Mouse (Mus musculus) liver, postnatal 0 days (tissue): ENCODE data around the gene Zfp131.
"Not testable (repeated sequence)": the region's sequence is repeated elsewhere in the genome, so short reads cannot be mapped to it uniquely, and the experiment has no call there.

Source experiments
- CTCF ChIP-seq: sonication (generic); IDR thresholded peaks from 2 replicates; pipeline ENCODE4 v1.5.1; 2016; ENCODE audit warnings: antibody characterized with exemption, low read depth
- EP300 ChIP-seq: IDR thresholded peaks from 2 replicates; pipeline ENCODE4 v1.6.1; 2016; ENCODE audit warnings: antibody characterized with exemption, low read depth, mild to moderate bottlenecking

GRCm38 (mm10) chr13:119830116-119830515 lies 39.4 kb upstream of the Zfp131 start, which contains the start of gene AF067063:
- not testable (repeated sequence) for TF ChIP-seq CTCF, EP300
